Mouse (Mus musculus): ENCODE data around the gene Ints6l. TPM values are rescaled to one million over a fixed set of nuclear protein-coding genes. Genes with fewer than 3 reads are reported as not detected.
A peak's percentile ranks its signal among the peaks of the same experiment; 100 is the strongest.

Ints6l gene
- 29.0 and 29.9 TPM in 2 replicates for total RNA-seq (2021)
- long read RNA-seq, partial matches to known transcripts: 7 of 16 reads
- long read RNA-seq, other reads (novel, unspliced or antisense): 6 of 16 reads

GRCm38 (mm10) chrX:56454671-56455371, at the start of gene Ints6l:
TSS of gene Ints6l (plus strand) at chrX:56454857.
- peak; percentile 83 for DNase-seq

- DNase-seq: no peak
Observed at GRCm38 (mm10) chrX:56405482-56405881, 49.2 kb upstream of the Ints6l start.

- no peak for DNase-seq
Observed at GRCm38 (mm10) chrX:56406128-56406527, 48.5 kb upstream of the Ints6l start.

GRCm38 (mm10) chrX:56416277-56416676, 38.4 kb upstream of the Ints6l start:
- DNase-seq: no peak

GRCm38 (mm10) chrX:56417541-56417940, 37.1 kb upstream of the Ints6l start:
- DNase-seq: no peak

GRCm38 (mm10) chrX:56430601-56431000, 24.1 kb upstream of the Ints6l start:
- no peak for DNase-seq

- no peak for DNase-seq
Observed at GRCm38 (mm10) chrX:56435758-56436283, 18.8 kb upstream of the Ints6l start.

- no peak for DNase-seq
Observed at GRCm38 (mm10) chrX:56446487-56447428, 7.9 kb upstream of the Ints6l start.

- DNase-seq: no peak
Observed at GRCm38 (mm10) chrX:56447524-56448015, 7.1 kb upstream of the Ints6l start, which contains the start of gene Gm2174. TSS of gene Gm2174 (plus strand) at chrX:56447965.

- peak; percentile 88 for DNase-seq
Observed at GRCm38 (mm10) chrX:56455372-56456246, 952 bp downstream of the Ints6l start.

- peak; percentile 12 for DNase-seq
Observed at GRCm38 (mm10) chrX:56456379-56456778, 1.7 kb downstream of the Ints6l start.

GRCm38 (mm10) chrX:56462020-56462933, 7.6 kb downstream of the Ints6l start:
- DNase-seq: no peak

- DNase-seq: no peak
Observed at GRCm38 (mm10) chrX:56464906-56465305, 10.2 kb downstream of the Ints6l start.

GRCm38 (mm10) chrX:56467688-56468087, 13.0 kb downstream of the Ints6l start:
- no peak for DNase-seq

- no peak for DNase-seq
Observed at GRCm38 (mm10) chrX:56468422-56468821, 13.8 kb downstream of the Ints6l start.

GRCm38 (mm10) chrX:56474035-56474434, 19.4 kb downstream of the Ints6l start:
- no peak for DNase-seq

GRCm38 (mm10) chrX:56477553-56477952, 22.9 kb downstream of the Ints6l start:
- no peak for DNase-seq

GRCm38 (mm10) chrX:56481906-56482305, 27.2 kb downstream of the Ints6l start:
- DNase-seq: no peak

GRCm38 (mm10) chrX:56489758-56490157, 35.1 kb downstream of the Ints6l start:
- DNase-seq: peak; percentile 53

GRCm38 (mm10) chrX:56497241-56497640, 42.6 kb downstream of the Ints6l start:
- peak; percentile 63 for DNase-seq
